Mouse (Mus musculus) lung, adult 2 months (tissue): ENCODE results near the gene Osbpl9.

Experiments used
- CTCF ChIP-seq: fragments of 200-500 bp; IDR thresholded peaks from 2 replicates; pipeline ENCODE4 v1.5.1; 2011; ENCODE audit warnings: mild to moderate bottlenecking, low read length, control low read depth; ENCODE audit not compliant: insufficient read depth
- POLR2A ChIP-seq: fragments of 200-500 bp; IDR thresholded peaks from 2 replicates; pipeline ENCODE4 v1.6.1; 2011; ENCODE audit warnings: low read depth, mild to moderate bottlenecking, control low read depth, low read length, borderline replicate concordance; ENCODE audit errors: extremely low read depth

DNA sequence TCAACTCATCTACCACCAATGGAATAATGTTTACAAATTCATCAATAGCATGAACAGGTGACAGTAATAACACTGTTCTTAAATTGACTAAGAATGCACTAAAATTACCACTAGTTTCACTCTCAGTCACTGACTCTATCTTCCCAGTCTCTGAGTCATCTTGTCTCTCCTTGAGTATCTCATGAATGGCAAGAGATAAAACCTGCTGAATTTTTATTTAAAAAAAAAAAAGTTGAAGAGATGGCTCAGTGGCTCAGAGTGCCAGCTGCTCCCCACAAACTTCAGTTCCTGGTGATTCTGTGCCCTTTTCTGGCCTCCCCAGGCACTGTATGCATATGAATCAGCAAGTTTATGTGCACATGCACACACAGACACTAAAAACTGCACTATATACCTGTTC lies 96.8 kb downstream of the Osbpl9 start:
- TF ChIP-seq POLR2A (no peak), CTCF (no peak)
